Mouse (Mus musculus): ENCODE measurements around the gene Myl12a.

- TF ChIP-seq TAL1 (IDR thresholded peaks at IDR 0.05; ENCODE audit: low read length) (no peak), GATA1 (IDR thresholded peaks at IDR 0.05; ENCODE audit: low read length) (no peak)
Observed at GRCm38 (mm10) chr17:71010646-71011242, 8.1 kb upstream of the Myl12a start.
